Mouse (Mus musculus): ENCODE data around the gene Srsf9.

DNA sequence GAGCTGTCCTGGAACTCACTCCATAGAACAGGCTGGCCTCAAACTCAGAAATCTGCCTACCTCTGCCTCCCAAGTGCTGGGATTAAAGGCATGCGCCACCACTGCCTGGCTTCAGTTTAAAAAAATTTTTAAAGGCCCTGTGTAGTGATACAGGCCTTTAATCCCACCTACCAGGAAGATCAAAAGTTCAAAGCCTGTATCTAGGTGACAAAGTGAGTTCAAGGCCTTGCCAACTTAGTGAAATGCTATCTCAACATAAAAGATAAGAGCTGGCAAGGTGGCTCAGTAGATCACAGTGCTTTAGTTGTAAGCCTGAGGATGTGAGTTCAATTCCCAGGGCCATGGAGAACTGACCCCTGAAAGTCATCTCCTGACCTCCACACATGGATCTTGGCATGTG lies 48.9 kb upstream of the Srsf9 start:
- TF ChIP-seq CTCF (IDR thresholded peaks at IDR 0.05; ENCODE audit: control insufficient read depth, insufficient read depth, low read length) (no peak), POLR2A (IDR thresholded peaks at IDR 0.05; ENCODE audit: borderline replicate concordance, control insufficient read depth, low read depth, low read length) (no peak)
